Mouse (Mus musculus) liver, embryonic 13.5 days (tissue): ENCODE data around the gene Mcm5. TPM values are rescaled to one million over a fixed set of nuclear protein-coding genes. Genes with fewer than 3 reads are reported as not detected.
A peak's percentile ranks its signal among the peaks of the same experiment; 100 is the strongest.

ENCODE experiments used
- ATAC-seq: fragments of 200-750 bp; cut with Nextera tagmentation; 2 replicates; pipeline ENCODE4 v1.8.0; 2017; ENCODE audit warnings: low read depth, mild to moderate bottlenecking, moderate number of reproducible peaks, moderate library complexity
- DNase-seq: peaks from one replicate; pipeline ENCODE4 v3.0.0; 2022
- H3K27ac ChIP-seq: fragments of 300-500 bp; sonication (generic); 2 replicates; pipeline ENCODE4 v1.5.1; 2015; ENCODE audit warnings: moderate library complexity, mild to moderate bottlenecking, inconsistent platforms
- H3K27me3 ChIP-seq: fragments of 300-500 bp; sonication (generic); 2 replicates; pipeline ENCODE4 v1.6.1; 2015; ENCODE audit warnings: mild to moderate bottlenecking, inconsistent platforms
- H3K36me3 ChIP-seq: fragments of 300-500 bp; sonication (generic); 2 replicates; pipeline ENCODE4 v1.6.1; 2015; ENCODE audit warnings: mild to moderate bottlenecking, inconsistent platforms
- H3K4me1 ChIP-seq: fragments of 300-500 bp; sonication (generic); replicated peaks from 2 replicates; pipeline ENCODE4 v1.6.1; 2015; ENCODE audit warnings: inconsistent platforms
- H3K4me2 ChIP-seq: fragments of 300-500 bp; sonication (generic); 2 replicates; pipeline ENCODE4 v1.6.1; 2015; ENCODE audit warnings: inconsistent platforms, mild to moderate bottlenecking, moderate library complexity
- H3K4me3 ChIP-seq: fragments of 300-500 bp; sonication (generic); replicated peaks from 2 replicates; pipeline ENCODE4 v1.5.1; 2015; ENCODE audit warnings: mild to moderate bottlenecking, inconsistent platforms
- H3K9ac ChIP-seq: fragments of 300-500 bp; sonication (generic); 2 replicates; pipeline ENCODE4 v1.6.1; 2015; ENCODE audit warnings: mild to moderate bottlenecking, inconsistent platforms
- H3K9me3 ChIP-seq: fragments of 300-500 bp; sonication (generic); replicated peaks from 2 replicates; pipeline ENCODE4 v1.6.1; 2016; ENCODE audit warnings: inconsistent platforms
- WGBS: fragments of 180-500 bp; shearing (Covaris S2); methylation state at CpG from one replicate; pipeline ENCODE4 v1.1.7; 2015; ENCODE audit not compliant: insufficient replicate concordance; 5-methylcytosine and 5-hydroxymethylcytosine counted together
- polyA plus RNA-seq: library from polyadenylated mRNA; unstranded; fragments of >200 nt; fragmentation: Nextera tagmentation; extraction: Ambion mirVana; gene quantifications from 2 replicates; pipeline ENCODE4 v1.2.1, GENCODE M21; 2015

Gene Mcm5
- polyA plus RNA-seq, 1 experiment from 2014 or later, result 207 TPM

DNA sequence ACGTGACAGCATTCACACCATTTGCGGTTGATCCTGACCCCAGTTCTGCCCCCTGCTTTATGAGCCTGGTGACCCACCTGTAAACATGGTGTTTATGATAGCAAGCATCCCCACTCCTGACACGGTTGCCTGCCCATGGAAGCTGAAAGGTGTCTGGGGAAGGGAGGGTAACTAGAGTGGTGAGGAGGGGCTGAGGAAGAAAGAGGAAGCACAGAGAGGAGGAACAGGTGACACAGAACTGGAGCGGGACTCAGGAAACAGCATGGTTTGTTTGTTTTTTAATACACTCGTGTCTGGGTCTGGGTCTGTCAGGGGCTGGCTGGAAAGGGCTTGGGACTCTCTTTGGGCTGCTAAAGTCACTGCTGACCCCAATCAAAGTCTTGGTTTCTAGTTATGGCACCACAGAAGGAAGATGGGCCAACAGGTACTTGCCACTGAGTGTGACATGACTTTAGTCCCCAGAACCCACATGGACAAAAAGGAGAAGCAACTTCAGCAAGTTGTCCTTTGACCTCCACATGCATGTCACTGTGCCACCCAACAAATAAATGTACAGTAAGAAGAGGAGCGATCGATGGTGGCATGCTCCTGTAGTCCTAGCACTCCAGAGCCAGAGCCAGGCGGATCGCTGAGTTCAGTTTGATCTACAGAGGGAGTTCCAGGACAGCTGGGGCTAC lies 27.9 kb upstream of the Mcm5 start:
- H3K27ac ChIP-seq, result peak overlapping the region; percentile 50; the same call in 1 of the 2 replicates
- H3K9ac ChIP-seq, result peak overlapping the region; percentile 14; the same call in 1 of the 2 replicates
- H3K27me3 ChIP-seq, result no peaks in the 10 kb centered on the region
- H3K9me3 ChIP-seq, result no peaks in the 10 kb centered on the region
- ATAC-seq (no peak), DNase-seq (no peak)
- H3K4me3 ChIP-seq, result no peak overlapping the region
- no peaks in the 10 kb centered on the region for H3K36me3 ChIP-seq
- no peak overlapping the region for H3K4me2 ChIP-seq
- peaks cover 63% of the 10 kb centered on the region for H3K4me1 ChIP-seq
- WGBS, result 63% methylated on average over 9 of the region's 9 CpGs

DNA sequence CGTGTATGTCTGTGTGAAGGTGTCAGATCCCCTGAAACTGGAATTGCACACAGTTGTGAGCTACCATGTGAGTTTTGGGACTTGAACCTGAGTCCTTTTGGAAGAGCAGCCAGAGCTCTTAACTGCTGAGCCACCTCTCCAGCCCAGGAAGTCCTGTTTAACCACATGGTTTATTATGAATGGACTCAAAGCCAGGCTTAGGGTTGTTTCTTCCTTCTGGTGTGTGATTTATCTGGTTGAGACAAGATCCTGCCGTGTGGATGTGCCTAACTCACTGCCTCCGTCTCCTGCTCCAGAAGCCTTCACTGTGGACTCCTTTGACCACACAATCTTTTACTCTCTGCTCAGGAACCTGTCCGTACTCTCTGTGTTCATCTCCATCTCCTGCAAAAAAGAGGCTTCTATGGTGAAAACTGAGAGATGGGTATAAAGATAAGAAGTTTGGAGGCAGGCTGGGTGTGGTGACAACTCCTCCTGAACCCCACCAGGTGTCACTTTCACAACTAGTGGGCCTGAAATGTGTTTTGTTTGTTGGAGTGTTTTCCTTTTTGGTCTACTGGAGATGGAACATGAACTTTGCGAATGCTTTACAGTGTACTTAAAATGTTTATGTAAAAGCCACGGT lies 27.1 kb upstream of the Mcm5 start:
- Histone ChIP-seq H3K9ac (peak overlapping the region; percentile 14; the same call in 1 of the 2 replicates), H3K36me3 (no peaks in the 10 kb centered on the region), H3K4me1 (peaks cover 64% of the 10 kb centered on the region), H3K4me2 (peak overlapping the region; percentile 23; the same call in 1 of the 2 replicates), H3K27me3 (no peaks in the 10 kb centered on the region), H3K27ac (peak overlapping the region; percentile 50; the same call in 1 of the 2 replicates), H3K9me3 (no peaks in the 10 kb centered on the region), H3K4me3 (no peak overlapping the region)
- ATAC-seq, result no peak
- 53% methylated on average over 6 of the region's 6 CpGs for WGBS
- DNase-seq, result no peak

DNA sequence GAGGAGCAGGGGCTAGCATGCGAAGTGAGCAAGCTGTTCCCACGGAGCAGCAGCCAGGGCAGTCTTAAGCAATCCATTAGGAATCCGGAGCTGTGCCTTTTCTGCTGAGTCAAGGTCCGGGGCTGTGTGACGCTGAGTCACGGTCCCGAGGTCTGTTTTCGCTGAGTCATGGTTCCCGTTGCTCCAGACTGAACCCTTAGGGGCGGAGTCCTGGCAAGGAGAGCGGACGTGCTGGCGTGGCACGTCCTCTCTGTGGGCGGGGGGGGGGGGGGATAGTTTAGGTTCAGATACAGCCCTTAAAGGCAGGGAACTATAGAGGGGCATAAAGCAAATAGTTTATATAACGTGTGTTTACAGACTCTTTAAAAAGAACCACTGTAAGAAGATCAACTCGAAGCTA lies 25.5 kb upstream of the Mcm5 start:
- Histone ChIP-seq H3K27me3 (peaks cover 3% of the 10 kb centered on the region; the same call in 1 of the 2 replicates), H3K36me3 (no peaks in the 10 kb centered on the region), H3K4me2 (peak overlapping the region; percentile 72), H3K9me3 (no peaks in the 10 kb centered on the region), H3K4me1 (peaks cover 71% of the 10 kb centered on the region), H3K9ac (peak overlapping the region; percentile 80), H3K27ac (peak overlapping the region; percentile 92), H3K4me3 (peak overlapping the region; percentile 60)
- DNase-seq (peak; percentile 95), ATAC-seq (peak; percentile 91)
- 2% methylated on average over 17 of the region's 17 CpGs for WGBS

DNA sequence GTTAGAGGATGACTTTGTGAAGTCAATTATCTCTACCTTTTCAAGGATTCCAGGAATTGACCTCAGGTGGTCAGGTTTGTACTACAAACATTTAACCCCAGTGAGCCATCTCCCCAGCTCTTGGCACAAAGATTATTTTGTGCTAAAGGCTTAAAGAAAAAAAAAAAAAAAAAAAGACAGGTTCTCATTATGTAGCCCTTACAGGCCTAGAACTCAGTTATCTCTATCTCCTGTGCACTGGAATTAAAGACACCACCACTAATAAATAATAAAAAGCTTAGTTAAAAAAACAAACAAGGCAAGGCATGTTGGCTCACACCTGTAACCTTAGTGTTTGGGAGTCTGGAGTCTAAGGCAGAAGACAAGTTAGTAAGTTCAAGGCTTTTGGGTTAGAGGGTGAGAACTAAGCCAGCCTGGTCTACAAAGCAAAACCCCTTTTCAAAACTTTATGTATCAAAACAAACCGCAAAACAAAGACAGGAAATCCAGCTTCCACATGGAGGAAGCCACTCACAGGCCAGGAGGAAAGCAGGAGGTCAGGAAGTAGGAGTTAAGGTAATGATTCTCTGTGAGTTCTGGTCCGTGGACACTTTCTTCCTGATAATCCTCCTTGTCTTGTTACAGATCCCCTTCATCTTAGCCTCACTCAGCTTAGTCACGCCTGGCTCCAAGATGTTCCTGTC lies 24.8 kb upstream of the Mcm5 start:
- 37% methylated on average over 3 of the region's 3 CpGs for WGBS
- Histone ChIP-seq H3K4me1 (peaks cover 74% of the 10 kb centered on the region), H3K27me3 (peaks cover 10% of the 10 kb centered on the region; the same call in 1 of the 2 replicates), H3K36me3 (no peaks in the 10 kb centered on the region), H3K27ac (peak overlapping the region; percentile 62), H3K4me3 (no peak overlapping the region), H3K4me2 (peak overlapping the region; percentile 72; the same call in 1 of the 2 replicates), H3K9ac (no peak overlapping the region), H3K9me3 (no peaks in the 10 kb centered on the region)
- ATAC-seq (no peak), DNase-seq (no peak)

DNA sequence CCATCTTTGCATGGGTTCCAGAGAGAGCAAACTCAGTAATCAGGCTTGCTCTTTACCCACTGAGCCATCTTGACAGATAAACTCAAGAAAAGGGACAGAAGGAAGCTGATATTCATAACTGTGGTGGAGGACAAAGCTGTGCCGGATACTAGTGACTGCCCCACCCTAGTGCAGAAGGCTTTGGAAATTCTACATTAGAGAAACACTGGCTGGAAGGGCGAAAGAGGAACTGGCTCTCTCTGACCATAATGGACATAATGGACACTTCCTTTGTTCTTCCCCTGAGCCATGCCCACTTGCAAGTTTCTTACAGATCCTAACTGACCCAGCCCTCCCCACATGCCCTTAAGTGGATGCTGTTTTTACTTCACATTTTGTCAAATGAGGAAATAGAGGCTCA lies 23.4 kb upstream of the Mcm5 start:
- Histone ChIP-seq H3K4me3 (no peak overlapping the region), H3K9me3 (no peaks in the 10 kb centered on the region), H3K27me3 (peaks cover 25% of the 10 kb centered on the region), H3K9ac (no peak overlapping the region), H3K4me1 (peaks cover 76% of the 10 kb centered on the region), H3K27ac (peak overlapping the region; percentile 62), H3K36me3 (no peaks in the 10 kb centered on the region), H3K4me2 (no peak overlapping the region)
- ATAC-seq, result no peak
- 25% methylated on average over 2 of the region's 2 CpGs for WGBS
- DNase-seq, result no peak

DNA sequence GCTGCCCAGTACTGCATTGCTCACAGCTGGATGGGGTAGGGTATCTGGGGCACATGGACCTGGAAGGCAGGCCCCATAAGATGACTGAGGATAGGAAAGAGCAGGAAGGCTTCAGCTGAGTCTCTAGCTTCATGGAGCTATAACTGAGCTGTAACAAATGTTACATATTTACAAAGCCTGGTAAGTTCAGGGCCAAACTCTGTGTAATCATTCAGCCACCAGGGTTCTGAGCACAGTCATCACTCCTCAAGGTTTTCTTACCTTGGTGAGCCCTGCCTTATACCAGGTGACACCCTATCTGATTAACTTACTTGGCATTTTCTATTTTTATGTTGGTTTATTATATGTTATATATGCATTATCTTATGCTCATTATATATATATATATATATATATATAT lies 22.2 kb upstream of the Mcm5 start:
- DNase-seq, result no peak
- Histone ChIP-seq H3K36me3 (no peaks in the 10 kb centered on the region), H3K4me2 (no peak overlapping the region), H3K27ac (no peak overlapping the region), H3K9me3 (no peaks in the 10 kb centered on the region), H3K9ac (no peak overlapping the region), H3K27me3 (peaks cover 36% of the 10 kb centered on the region), H3K4me1 (peaks cover 65% of the 10 kb centered on the region), H3K4me3 (no peak overlapping the region)
- ATAC-seq, result no peak

DNA sequence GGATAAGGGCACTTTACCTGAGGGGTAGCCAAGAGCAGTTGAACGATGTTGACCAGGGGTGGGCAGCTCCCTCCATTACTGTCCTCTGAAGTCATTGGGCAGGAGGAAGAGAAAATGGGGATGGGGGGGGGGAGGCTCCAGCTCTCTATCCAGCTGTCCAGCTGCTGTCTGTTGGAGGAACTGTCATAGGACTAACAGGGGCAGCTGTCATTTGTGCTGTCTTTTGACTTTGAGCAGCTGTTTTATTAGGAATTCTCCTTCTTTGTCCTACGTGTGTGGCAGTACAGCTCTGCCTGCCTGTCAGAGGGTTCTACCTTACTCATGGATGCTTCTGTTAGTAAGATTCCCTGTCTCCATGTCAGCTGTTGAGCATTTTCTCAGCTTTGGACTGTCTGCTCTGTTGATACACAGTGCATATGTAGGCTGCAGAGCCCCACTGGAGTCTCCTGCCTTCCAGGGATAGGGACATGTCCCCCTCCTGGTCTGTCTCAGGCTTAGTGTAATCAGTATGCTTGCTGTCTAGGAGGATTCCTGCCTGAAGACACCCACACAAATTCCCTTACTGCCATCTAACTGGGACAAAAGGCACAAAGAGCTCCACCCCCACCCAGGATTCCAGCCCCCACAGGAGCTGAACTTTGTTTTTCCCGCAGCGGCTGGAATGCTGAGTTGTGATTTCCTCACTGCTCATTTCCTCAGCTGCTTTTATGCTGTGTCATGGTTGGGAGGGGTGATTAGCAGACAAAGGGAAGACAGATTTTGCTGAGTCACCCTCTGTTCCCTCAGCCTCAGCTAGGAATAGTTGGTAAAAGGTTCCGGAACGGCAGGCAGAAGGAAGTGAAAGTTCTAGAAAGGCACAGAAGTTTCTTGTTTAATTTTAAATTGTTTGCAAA lies 20.1 kb upstream of the Mcm5 start:
- Histone ChIP-seq H3K27me3 (peaks cover 55% of the 10 kb centered on the region), H3K36me3 (no peaks in the 10 kb centered on the region), H3K4me3 (no peak overlapping the region), H3K4me2 (peak overlapping the region; percentile 39), H3K9me3 (no peaks in the 10 kb centered on the region), H3K27ac (peak overlapping the region; percentile 68), H3K4me1 (peaks cover 56% of the 10 kb centered on the region), H3K9ac (0 out of 2 replicates have a peak overlapping the region, but pooled peaks have one; percentile 23)
- DNase-seq, result peak; percentile 58
- peak; percentile 47 for ATAC-seq
- WGBS, result 5% methylated on average over 6 of the region's 6 CpGs

DNA sequence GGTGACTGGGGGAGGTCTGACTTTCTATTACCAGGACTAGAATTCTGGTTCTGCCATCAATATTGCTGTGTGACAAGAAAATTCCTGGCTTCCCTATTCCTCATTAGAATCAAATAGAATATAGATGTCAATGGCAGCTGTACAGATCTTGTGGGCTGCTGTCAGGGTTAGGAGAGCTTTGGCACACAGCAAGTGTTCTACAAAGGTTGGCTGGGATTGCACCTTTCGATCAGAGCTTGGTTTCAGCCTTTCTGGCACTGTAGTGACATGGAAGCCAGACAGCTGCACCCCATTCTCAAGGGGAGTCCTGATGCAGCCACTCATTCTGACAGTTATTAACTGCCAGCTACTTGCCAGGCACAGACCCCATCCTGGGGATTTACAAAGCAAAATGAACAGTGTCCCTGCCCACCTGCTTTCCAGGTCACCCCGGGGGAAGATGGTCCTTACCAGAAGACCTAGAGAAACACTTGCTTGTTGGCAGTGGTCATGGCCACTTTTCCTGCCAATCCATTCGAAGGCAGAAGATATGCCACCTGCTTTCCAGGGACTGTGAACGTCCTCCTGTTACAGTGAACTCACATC lies 18.5 kb upstream of the Mcm5 start:
- Histone ChIP-seq H3K27me3 (peaks cover 68% of the 10 kb centered on the region), H3K4me1 (peaks cover 39% of the 10 kb centered on the region), H3K36me3 (no peaks in the 10 kb centered on the region), H3K4me2 (no peak overlapping the region), H3K9me3 (no peaks in the 10 kb centered on the region), H3K4me3 (no peak overlapping the region), H3K9ac (no peak overlapping the region), H3K27ac (no peak overlapping the region)
- DNase-seq (no peak), ATAC-seq (no peak)
- 62% methylated on average over 4 of the region's 4 CpGs for WGBS

DNA sequence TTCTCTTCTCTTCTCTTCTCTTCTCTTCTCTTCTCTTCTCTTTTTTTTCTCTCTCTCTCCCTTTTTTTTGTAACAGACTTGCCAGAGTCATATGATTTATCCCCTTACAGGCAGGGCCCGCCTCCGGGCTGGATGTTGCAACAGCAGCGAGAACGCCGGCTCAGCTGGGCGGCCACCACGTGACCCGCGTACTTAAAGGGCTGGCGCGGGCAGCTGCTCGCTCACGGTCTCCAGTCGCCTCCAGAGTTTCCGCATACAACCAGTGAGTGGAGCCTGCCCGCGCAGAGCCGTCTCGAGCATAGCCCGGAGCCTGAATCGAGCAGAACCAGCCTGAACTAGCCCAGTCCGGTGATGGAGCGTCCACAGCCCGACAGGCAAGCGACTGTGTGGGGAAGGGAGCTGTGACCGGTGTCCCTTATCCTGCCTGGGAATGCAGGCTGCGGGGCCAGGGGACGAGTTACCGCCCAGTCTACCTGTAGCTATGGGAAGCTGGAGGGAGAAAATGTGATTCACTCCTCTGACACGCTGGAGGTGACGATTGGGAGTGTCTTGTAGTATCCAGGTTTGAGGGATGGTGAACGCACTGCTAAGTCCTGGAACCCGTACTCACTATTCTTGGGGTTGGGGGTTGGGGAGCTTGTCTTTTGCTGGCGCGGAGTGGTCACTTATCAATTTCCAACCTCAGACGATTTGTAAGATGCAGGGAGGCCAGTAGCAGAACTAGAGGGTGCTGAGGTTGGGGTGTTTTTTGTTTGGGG lies 15.8 kb upstream of the Mcm5 start, which contains the start of gene Hmox1:
Hmox1 (plus strand) TSS at position 223 of the 758 bp plus-strand sequence.
- peak within 1 kb of the TSS; percentile 62 for H3K4me3 ChIP-seq
- ATAC-seq (peak; percentile 75), DNase-seq (peak; percentile 70)
- peak within 1 kb of the TSS; percentile 74 for H3K4me2 ChIP-seq
- H3K36me3 ChIP-seq, result no peaks in the 10 kb centered on the region
- WGBS, result under 1% methylated on average over 36 of the region's 36 CpGs
- H3K27ac ChIP-seq, result peak within 1 kb of the TSS; percentile 23; the same call in 1 of the 2 replicates
- peaks cover 74% of the 10 kb centered on the region for H3K27me3 ChIP-seq
- H3K9ac ChIP-seq, result peak within 1 kb of the TSS; percentile 68
- H3K9me3 ChIP-seq, result no peaks in the 10 kb centered on the region
- peaks cover 27% of the 10 kb centered on the region for H3K4me1 ChIP-seq

DNA sequence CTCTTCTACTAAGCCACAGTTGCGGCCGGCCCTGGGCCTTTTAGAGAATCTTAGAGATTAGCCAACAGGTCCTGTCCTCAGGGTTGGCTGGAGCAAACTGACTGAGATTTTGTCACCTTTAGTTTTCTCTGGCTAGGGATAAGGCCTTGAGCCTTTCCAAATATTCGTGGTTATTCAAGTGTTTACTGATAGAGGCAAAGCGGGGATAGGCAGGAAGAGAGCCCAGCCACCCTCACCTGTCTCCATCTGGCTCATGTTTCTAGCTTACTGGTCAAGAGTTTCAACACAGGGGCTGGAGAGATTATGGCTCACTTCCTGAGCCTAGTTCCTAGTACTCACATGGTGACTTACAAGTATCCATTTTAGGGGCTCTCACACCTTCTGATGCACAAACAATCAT lies 6.4 kb upstream of the Mcm5 start:
- 0 out of 2 replicates have a peak, but pooled peaks cover 3% of the 10 kb centered on the region for H3K27me3 ChIP-seq
- 67% methylated on average over 4 of the region's 4 CpGs for WGBS
- H3K36me3 ChIP-seq, result no peaks in the 10 kb centered on the region
- peaks cover under 1% of the 10 kb centered on the region for H3K4me1 ChIP-seq
- ATAC-seq (no peak), DNase-seq (no peak)
- H3K4me2 ChIP-seq, result no peak overlapping the region
- no peaks in the 10 kb centered on the region for H3K9me3 ChIP-seq
- H3K9ac ChIP-seq, result no peak overlapping the region
- no peak overlapping the region for H3K27ac ChIP-seq
- H3K4me3 ChIP-seq, result no peak overlapping the region
